Mouse (Mus musculus) c-Kit-positive CD71-positive TER-119-negative erythroid progenitor cells, embryonic 14.5 days (primary cell): Measurements from ENCODE around the gene Nampt.

Experiments used
- DNase-seq: peaks from one replicate; pipeline ENCODE4 v3.0.0-alpha.2; 2013; ENCODE audit warnings: low read depth

The Nampt gene

DNA sequence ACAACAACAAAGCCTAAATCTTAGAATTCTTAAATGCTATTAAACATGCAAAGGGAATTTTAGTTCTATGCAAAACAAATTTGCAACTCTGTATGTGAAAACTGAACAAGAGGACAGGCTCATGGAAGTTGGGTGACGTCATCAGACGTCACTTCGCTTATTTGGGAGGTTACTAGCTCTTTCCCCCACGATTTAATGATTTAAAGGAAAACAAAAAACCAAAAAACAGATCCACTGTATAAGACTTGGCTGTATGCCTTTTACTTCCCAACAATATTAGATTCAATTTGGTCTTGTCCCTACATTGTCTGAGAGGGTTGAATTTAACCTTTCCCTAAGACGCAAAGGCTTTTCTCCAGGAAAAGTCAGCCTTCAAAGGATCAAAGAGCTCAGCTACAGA, at the start of gene Nampt:
Gene Nampt (plus strand): TSS at position 130 of the 400 bp plus-strand sequence.
- peak; percentile 23 for DNase-seq

DNA sequence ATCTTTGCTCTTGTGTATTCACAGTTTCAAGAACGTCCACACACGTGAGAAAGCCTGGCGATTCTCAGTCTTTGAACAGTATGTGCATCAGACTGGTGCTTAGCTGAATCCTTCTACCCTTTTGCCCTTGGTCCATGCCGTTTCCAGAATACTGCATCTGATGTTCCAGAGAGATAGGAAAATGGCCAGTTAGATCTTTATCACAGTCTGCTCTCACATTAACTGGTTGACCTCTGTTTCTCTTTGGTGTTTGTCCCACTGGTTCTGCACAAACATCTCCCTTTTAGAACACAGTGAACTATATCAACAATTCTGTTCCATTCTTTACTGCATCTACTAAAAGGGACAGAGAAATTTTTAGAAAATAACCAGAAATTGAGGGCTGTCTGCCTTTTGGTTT, 48.6 kb upstream of the Nampt start:
- DNase-seq = no peak

DNA sequence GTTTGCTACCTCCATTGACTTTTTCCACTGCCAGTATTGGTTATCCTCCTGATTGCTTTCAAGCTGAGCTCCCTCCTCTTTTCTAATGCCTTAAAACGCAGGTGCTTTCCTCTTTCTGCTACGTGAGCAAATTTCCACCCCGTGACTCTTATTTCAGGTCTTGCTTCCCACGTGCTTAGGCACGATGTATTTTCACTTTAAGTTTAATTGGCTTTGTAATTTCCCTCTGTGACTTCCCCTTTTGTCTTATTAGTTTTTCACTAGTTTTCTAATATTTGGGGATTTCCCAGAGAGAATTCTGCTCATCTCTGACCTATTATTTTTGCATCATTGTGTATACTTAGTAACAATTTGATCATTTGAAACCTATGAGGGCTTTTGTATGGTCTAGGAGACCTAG, 44.8 kb upstream of the Nampt start:
- DNase-seq = no peak

DNA sequence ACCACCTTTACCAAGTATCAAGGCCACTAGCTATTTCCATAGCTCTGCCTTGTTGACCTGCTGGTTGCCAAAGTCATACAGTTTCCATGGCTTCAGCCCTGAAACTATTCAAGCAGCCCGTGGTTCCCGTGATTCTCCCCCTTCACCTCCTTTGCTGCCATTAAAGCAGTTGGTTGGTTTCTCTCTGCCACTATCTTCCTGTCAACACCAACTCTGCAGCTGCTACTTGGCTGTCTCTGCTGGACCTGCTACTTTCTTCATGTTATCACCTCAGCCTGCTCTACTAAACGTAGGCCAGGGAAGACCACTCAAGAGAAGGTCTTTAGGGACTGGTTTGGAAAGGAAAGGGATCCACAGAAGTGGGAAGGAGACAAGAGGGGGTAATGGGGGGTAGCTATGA, 30.3 kb upstream of the Nampt start:
- DNase-seq = no peak

DNA sequence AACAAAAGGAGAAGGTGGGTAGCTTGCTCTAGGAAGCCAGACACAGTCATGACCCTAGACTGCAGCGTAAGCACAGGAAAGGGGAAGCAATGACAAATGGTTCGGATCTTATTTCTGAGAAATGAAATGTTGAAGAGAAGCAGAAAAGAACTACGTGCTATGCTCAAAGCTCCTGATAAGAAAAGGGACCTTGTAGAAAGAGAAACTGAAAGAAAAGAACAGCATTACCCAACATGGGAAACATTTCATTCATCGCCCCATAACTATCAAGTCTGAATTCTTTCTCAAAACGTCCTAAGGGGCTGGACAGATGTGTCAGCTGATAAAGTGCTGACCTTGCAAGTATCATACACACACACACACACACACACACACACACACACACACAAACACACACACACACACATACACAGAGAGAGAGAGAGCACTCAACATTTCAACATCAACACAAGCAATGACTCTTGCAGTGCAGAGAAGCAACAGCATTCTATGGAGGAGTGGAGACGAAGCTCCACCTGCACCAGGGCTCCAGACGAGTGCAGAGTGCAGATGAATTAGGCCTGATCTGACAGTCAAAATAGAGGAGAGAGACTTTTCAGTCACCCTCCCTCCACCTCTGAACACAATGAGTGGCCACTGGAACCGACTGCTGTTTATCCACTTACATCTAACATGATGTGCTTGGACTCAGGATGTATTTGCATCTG, 23.4 kb upstream of the Nampt start:
- DNase-seq = no peak

DNA sequence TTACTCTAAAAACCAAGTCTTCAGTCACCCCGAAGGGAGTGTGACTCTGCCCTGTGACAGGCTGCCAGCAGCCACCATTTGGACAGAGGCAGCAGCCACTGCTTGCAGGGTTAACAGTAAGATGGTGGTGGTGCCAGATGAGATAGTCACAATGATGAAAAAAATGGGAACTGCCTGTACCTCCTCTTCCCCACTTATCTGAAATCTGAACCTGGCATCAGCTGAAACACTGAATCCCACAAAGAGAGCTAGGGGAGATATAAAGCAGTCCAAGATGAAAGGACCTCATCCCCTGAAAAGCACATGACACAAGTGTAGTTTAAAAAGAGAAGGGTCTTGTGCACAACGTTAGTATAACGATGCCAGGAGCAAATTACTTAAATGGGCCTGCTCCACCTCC, 21.9 kb upstream of the Nampt start:
- no peak for DNase-seq

DNA sequence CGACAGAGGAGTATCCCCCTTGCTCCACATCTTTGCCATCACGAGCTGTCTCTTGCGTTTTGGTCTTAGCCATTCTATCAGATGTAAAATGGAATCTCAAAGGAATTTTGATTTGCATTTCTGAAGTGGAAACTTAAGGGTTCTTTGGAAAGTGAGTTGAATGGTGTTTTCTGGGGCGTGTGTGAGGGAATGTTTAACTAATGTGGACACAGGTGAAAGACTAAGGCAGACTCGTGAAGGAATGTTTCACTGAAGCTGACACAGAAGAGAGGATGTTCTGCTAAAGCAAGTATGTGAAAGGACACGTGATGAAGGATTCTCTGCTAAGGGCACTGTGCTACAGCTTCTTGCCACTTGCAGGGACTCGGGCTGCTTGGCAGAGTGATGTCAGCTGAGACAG, 18.3 kb upstream of the Nampt start:
- DNase-seq = no peak

DNA sequence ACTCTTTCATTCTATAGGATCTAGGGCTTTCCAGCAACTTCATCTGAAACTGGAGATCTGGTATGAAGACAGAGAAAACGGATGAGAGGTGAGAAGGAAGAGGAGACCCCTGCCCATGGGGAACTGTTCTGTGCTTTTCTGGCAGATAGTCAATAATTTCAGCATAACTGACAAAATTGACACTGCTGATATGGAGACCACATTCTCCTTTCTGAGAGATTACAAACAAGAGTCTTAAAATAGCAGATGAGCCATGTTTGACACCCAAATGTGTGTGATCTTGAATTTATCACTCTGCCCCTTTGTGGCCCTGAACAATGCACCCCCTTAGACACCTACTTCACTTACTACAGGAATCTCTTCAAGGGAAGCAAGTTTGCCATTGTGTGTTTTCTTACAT, 13.8 kb upstream of the Nampt start:
- DNase-seq = no peak

DNA sequence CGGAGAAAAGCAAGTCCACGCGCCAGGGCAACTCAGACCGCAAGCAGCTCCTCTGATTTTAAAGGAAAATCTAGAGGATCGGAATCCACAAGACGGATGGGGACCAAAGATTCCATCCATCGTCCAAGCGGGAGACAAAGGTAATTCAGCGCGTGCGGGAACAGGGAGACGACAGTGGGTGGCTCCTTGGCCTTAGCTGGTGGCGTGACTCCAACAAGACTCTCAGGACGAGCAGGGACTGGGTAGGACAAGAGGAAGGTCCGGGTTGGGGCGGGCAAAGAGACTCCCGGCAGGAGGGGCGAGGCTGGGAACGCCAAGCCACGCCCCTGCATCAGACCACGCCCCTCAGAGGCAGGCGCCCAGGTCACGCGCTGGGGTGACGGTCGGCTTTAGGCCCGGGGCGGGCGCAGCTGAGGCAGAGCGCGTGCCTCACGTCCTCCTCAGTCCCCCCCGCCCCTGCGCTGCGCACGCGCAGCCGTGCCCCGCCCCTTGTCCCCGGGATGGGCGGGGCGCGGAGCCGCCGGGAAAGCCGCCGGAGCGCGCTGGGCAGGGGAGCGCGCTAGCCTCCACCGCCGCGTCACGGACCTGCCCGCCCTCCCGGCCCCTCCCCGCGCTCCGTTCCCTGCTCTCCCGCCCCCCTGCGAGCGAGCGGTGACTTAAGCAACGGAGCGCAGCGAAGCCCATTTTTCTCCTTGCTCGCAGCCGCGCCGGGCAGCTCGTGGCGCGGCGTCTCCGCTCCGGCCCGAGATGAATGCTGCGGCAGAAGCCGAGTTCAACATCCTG, 669 bp downstream of the Nampt start:
- peak; percentile 90 for DNase-seq

DNA sequence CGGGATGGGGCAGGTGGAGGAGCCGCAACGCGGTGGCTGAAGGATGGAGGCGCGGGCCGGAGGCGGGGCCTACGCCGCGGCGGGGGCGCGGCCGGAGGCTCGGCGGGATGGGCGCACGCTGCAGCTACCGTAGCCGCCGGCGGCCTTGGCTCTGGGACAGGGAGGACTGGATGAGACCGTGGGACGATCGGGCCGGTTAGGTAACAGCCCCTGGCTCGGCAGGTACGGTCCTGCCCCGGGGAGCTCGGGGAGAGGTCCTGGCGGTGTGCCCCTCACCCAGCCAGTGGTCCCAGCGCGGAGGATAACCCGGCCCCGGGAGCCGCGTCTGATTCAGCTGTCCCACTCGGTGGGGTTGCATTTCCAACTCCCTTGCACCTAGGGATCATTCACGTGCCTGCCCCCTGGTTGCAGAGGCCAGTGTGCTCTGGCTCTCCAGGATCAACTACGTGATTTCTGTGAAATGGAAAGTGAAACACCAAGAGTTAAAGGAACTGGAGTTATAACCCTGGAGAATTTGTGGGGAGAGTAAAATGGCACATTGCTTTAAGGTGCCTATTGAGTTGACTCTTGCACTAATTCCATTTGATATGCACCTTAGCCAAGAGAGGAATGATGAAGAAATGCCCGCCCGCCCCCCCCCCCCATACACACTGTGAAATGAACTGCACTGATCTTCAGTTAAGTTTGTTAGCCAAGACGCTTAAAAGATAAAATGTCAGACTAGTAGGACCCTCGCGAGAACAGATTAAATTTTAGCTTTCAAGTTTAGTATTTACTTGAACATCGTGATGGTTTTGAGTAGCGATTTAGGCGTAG, 1.6 kb downstream of the Nampt start:
- peak; percentile 31 for DNase-seq

DNA sequence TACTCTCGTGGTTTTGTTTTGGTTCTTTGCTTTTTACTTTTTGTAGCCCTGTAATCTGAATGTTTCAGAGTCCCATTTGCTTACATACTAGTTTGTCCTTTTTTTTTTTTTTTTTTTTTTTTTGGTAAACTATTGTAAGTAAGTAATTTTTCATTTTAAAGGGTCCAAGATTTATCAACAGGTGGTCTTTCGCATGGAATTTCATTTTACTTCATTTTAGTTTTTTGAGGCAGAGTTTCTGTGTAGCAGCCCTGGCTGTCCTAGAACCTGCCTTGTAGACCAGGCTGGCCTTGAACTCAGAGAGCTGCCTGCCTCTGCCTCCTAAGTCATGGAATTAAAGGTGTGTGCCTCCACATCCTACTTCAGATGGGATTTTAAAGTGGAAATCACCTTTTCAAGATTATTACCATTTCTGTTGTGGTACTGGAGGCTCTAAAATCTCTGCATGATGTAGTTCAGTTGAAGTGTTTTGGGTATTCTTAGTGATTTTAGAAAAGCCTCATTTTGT, 2.2 kb downstream of the Nampt start:
- DNase-seq = no peak

DNA sequence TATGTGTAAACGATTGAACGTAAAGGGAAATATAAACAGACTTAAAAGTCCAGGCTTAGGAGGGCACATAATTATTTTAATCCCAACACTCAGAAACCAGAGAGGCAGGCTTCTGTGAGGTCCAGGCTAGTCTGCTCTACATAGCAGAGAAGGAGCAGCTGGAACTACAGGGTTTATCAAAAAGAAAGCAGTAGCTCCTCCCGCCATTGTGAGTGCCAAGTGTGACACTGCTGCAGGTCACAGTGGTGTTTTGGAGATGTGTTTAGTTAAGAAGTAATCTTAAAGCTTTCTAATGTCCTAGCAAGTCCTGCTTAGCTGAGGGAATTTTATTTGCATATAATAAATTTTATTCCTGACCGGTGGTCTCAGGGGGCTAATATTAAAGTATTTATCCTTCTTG, 2.7 kb downstream of the Nampt start:
- DNase-seq = no peak

DNA sequence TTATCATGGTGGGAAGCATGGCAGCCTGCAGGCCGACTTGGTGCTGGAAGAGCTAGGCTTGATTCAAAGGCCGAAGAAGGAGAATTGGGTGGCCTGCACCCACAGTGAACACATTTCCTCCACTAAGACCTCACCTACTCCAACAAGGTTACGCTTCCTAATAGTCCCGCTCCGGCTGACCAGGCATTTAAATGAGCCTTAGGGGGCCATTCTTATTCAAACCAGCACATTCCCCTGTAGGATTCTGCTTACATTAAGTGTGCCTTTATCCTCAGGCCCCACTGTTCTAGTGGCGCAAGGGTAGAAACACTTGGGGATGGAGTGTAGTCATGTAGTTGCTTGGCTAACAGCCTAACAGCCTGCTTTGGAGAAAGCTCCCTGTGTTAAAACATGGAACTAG, 5.2 kb downstream of the Nampt start:
- no peak for DNase-seq

DNA sequence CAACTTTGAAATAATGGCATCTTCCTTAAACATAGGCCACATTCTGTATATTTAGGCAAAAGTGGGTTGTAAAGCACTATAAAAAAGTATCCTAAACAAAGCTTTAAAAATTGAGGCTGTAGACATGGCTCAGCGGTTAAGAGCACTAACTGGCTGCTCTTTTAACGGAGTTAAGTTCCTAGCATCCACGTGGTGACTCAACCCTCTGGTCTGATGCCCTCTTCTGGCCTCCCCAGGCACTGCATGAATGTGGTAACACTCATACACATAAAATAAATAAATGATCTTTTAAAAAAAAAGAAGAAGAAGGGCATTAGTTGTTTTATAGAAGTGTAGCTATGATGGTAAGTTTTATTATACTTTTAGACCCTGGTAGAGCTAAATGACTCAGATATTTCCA, 7.6 kb downstream of the Nampt start:
- DNase-seq = peak; percentile 56

DNA sequence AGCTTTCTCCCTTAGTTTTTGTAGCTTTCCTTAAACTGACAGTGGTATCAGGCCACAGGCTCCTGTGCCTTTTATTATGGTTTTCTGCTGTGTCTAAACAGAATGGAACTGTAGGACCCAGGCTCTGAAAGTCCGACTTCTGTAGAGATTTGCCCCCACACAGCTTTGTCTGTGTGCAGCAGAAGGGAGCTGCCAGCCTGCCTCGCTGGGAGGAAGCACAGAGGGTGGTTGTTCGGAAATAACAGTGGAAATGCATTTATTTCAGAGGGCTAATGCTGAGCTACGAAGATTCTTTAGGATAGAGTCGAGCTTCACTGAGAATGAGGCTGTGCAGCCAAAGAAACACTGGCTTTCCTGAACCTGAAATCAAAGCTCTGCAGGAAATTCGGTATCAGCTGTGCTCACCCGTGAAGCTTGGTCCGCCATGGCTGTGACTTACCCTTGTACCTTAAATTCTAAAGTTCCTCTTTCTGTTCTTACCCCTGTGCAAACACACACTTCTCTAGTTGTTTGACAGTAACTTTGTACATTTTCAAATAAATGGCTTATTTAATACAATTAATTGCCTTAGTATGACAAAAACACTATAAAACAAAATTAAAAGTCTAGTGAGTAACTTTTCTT, 8.9 kb downstream of the Nampt start:
- no peak for DNase-seq

DNA sequence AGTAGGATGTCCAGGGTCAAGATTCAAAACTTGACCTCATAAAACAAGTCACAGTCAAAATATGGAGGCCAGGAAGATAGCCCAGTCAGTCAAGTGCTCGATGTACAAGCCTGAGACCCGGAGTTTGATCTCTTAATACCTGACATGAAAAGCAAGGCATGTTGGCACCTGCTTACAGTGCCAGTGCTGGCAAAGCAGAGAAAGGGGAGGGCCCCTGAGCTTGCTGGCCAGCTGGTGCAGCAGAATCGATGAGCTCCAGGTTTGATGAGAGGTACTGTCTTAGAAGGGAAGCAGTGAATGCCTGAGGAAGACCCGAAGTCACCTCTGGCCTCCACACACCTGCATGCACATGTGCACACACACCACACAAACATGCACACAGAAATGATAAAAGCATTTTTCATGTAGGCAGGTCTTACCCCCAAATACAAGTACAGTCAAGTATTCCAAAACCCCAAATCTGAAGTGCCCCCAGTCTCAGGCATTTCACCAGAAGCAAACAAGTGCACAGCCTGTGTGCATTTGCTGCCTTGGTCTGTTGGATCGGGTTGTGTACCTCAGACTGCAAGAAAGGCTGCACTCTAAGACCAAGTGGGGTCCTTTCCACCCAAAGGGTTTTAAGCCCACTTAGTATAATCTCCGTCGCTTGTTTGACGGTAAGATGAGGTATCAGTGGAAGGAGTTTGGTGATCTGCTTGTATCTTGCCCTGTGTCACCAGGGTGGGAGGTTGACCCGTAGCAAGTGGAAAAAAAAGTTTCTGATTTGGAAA, 10.2 kb downstream of the Nampt start:
- no peak for DNase-seq

DNA sequence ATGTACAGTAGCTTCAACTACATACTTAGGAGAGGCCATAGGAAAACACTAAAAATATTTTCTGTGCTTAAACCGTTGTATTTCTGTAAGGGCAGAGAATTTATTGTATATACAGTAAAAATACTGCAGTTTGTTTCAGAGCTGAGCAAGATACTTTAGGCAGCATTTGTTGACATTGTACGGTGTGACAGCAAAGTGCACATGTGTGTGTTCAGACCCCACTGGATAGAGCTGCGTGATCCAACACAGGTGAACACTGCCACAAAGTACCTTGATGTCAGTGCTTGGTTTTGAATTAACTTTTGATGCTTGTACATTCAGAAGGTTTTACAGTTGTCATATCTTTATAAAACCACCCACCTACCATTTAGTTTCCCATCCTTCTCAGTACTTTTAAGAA, 12.7 kb downstream of the Nampt start:
- no peak for DNase-seq

DNA sequence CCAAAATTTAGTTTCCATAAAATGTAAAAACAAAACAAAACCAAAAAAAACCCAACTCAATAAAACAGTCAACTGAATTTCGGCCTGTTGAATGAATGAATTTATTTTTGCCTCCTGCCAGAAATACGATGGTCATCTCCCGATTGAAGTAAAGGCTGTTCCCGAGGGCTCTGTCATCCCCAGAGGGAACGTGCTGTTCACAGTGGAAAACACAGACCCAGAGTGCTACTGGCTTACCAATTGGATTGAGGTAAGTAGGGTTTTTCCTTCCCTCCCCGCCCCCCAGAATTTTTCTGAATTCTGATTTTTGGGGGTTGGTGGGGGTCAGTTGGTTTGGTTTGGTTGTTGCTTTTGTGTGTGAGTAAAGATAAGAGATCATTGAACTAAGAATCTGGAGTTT, 15.4 kb downstream of the Nampt start:
- DNase-seq = no peak

DNA sequence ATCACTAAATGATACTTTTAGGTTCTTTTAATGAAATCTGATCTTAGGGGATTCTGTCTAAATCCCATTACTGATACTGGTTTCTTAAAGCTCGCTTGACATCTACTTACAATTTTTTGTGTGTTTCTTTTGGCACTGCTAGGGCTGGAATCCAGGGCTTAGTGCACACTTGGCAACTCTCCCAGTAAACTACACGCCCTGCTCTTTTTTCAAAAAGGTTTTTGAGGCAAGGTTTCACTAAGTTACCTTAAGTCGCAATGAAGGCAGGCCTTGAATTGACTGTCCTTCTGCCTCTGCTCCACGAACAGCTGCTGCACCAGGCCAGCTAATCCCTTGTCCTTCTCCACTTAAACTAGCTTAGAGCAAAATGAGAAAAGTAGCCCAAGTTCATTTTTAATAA, 15.9 kb downstream of the Nampt start:
- DNase-seq = no peak

DNA sequence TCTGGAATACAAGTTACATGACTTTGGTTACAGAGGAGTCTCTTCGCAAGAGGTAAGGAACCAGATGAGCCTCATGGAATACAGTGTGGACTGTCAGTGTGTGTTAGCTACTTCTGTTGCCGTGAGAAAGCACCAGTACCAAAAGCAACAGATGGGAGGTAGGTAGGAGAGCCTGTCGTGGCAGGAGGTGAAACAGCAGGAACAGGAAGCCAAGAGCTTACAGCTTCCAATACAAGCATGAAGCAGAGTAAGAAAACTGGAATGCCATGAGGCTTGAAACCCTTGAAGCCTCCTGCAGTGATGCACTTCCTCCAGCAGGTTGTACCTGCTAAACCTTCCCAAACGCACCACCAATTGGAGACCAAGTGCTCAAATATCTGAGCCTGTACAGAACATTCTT, 19.1 kb downstream of the Nampt start:
- DNase-seq = no peak

DNA sequence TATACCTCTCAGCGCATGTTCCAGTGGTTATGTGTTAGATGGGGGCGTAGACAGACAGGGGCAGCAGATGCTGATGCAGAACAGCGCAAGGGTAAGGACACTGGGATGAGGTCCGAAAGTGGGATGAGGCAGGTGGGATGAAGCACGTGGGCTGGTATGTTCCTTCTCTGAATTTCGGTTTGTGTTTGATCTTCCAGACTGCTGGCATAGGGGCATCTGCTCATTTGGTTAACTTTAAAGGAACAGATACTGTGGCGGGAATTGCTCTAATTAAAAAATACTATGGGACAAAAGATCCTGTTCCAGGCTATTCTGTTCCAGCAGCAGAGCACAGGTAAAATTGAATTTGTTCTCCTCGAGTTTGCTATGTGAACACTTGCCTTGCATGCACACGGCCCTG, 19.6 kb downstream of the Nampt start:
- DNase-seq = no peak
